In the genomic region with DNA sequence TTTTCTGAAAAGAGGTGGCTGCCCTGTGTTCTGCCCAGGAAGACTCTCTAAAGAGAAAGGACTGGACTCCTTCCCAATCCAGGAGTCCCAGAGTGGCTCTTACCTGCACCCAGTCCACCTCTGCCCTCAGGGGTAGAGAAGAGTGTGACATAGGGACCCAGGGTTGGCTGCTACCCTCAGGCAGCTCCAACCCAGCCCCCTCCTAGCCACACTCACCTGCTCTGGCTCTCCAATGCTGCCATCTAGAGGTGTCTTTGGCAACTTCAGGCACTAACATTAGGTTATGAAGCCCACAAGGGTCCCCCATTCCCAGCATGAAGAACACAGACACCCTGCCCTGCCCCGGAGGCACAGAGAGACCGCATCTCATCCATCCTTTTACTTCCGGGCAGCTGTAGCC, we compare ENCODE assay signal across 9 mouse cellular contexts.
DNase-seq lines count a peak whose midpoint lies in the region; ATAC-seq and TF ChIP-seq lines count a peak whose summit lies in the region.
"Had no signal": no experiment of that assay in that cellular context is flagged by ENCODE, and none has a peak within 500 bp of the region (broad histone marks: within the 10 kb centered on the region; RNA-seq: fewer than 3 reads in every experiment).

No protein-coding gene starts in this region.

- peak; percentile 45 for DNase-seq in NIH3T3 (ENCODE audit: low read depth)
- DNase-seq in embryo, embryonic 9.5 days (ENCODE audit: extremely low spot score): peak; percentile 56
- peak; percentile 41 to 51 for DNase-seq in kidney, postnatal 4 days

- no peak overlapping the region for H3K4me2 ChIP-seq in intestine, postnatal 0 days (replicated peaks; ENCODE audit: low read depth)
- no peak overlapping the region for H3K4me2 ChIP-seq in intestine, embryonic 15.5 days (replicated peaks)
- no peak overlapping the region for H3K4me2 ChIP-seq in midbrain, embryonic 16.5 days (ENCODE audit: low read length)

- no peak overlapping the region for H3K9ac ChIP-seq in intestine, postnatal 0 days (ENCODE audit: low read depth, low read length)
- H3K9ac ChIP-seq in intestine, embryonic 15.5 days: no peak overlapping the region
- H3K9ac ChIP-seq in midbrain, embryonic 16.5 days (ENCODE audit: low read depth, low read length): no peak overlapping the region

- no peaks in the 10 kb centered on the region for H3K36me3 ChIP-seq in intestine, postnatal 0 days (ENCODE audit: control insufficient read depth, insufficient read depth)
- H3K36me3 ChIP-seq in intestine, embryonic 15.5 days: no peaks in the 10 kb centered on the region
- H3K36me3 ChIP-seq in midbrain, embryonic 16.5 days (ENCODE audit: control insufficient read depth, insufficient read depth, low read length): no peaks in the 10 kb centered on the region

- ATAC-seq in intestine, postnatal 0 days: no peak
- no peak for ATAC-seq in intestine, embryonic 15.5 days
- ATAC-seq in midbrain, embryonic 16.5 days: peak; percentile 42; the same call in 1 of the 2 replicates
- no peak for ATAC-seq in monocyte, adult 5-6 weeks (replicated peaks; ENCODE audit: insufficient number of reproducible peaks, low FRiP score, low TSS enrichment, poor library complexity, severe bottlenecking)
- no peak for ATAC-seq in erythroblast, adult 5-6 weeks (replicated peaks; ENCODE audit: low FRiP score, poor library complexity, severe bottlenecking)

- WGBS in intestine, postnatal 0 days: 30% methylated on average over 3 of the region's 3 CpGs
- 40% methylated on average over 3 of the region's 3 CpGs for WGBS in intestine, embryonic 15.5 days
- WGBS in midbrain, embryonic 16.5 days: 42% methylated on average over 3 of the region's 3 CpGs

- no peaks in the 10 kb centered on the region for H3K9me3 ChIP-seq in intestine, postnatal 0 days (ENCODE audit: control insufficient read depth)
- no peaks in the 10 kb centered on the region for H3K9me3 ChIP-seq in intestine, embryonic 15.5 days
- H3K9me3 ChIP-seq in midbrain, embryonic 16.5 days (replicated peaks; ENCODE audit: control insufficient read depth, low read length, poor library complexity, severe bottlenecking): no peaks in the 10 kb centered on the region

- no peak overlapping the region for H3K4me3 ChIP-seq in intestine, postnatal 0 days (ENCODE audit: low read depth, low read length)
- no peak overlapping the region for H3K4me3 ChIP-seq in intestine, embryonic 15.5 days (replicated peaks)
- no peak overlapping the region for H3K4me3 ChIP-seq in midbrain, embryonic 16.5 days (ENCODE audit: low read depth, low read length)
- H3K4me3 ChIP-seq: myocyte had no signal

- H3K4me1 ChIP-seq in intestine, postnatal 0 days (replicated peaks; ENCODE audit: control insufficient read depth, insufficient read depth, low read length): no peaks in the 10 kb centered on the region
- no peaks in the 10 kb centered on the region for H3K4me1 ChIP-seq in intestine, embryonic 15.5 days (replicated peaks)
- H3K4me1 ChIP-seq in midbrain, embryonic 16.5 days (ENCODE audit: control insufficient read depth, insufficient read depth, low read length): peaks cover 3% of the 10 kb centered on the region; the same call in 1 of the 2 replicates

- no peaks in the 10 kb centered on the region for H3K27me3 ChIP-seq in intestine, postnatal 0 days (replicated peaks; ENCODE audit: control insufficient read depth, insufficient read depth, low read length)
- no peaks in the 10 kb centered on the region for H3K27me3 ChIP-seq in intestine, embryonic 15.5 days (replicated peaks)
- no peaks in the 10 kb centered on the region for H3K27me3 ChIP-seq in midbrain, embryonic 16.5 days (ENCODE audit: control insufficient read depth, insufficient read depth, low read depth, low read length)

- TF ChIP-seq CTCF in intestine, postnatal 0 days (IDR thresholded peaks at IDR 0.05; ENCODE audit: low read depth): peak; percentile 55

- H3K27ac ChIP-seq in intestine, postnatal 0 days (ENCODE audit: low read depth, low read length): no peak overlapping the region
- H3K27ac ChIP-seq in intestine, embryonic 15.5 days: no peak overlapping the region
- H3K27ac ChIP-seq in midbrain, embryonic 16.5 days (ENCODE audit: low read length): no peak overlapping the region
